Mouse (Mus musculus) heart, embryonic 13.5 days (tissue): ENCODE measurements around the gene Sco1. TPM values are rescaled to one million over a fixed set of nuclear protein-coding genes. Genes with fewer than 3 reads are reported as not detected.

Experiments
- ATAC-seq: fragments of 200-750 bp; cut with Nextera tagmentation; 2 replicates; pipeline ENCODE4 v1.8.0; 2017; ENCODE audit warnings: moderate TSS enrichment; ENCODE audit not compliant: insufficient number of reproducible peaks, low FRiP score, low TSS enrichment; ENCODE audit errors: extremely low read depth
- H3K27ac ChIP-seq: fragments of 300-500 bp; sonication (generic); replicated peaks from 2 replicates; pipeline ENCODE4 v1.5.1; 2015; ENCODE audit warnings: moderate library complexity, mild to moderate bottlenecking, inconsistent platforms
- H3K27me3 ChIP-seq: fragments of 300-500 bp; sonication (generic); replicated peaks from 2 replicates; pipeline ENCODE4 v1.6.1; 2015; ENCODE audit warnings: mild to moderate bottlenecking, inconsistent platforms
- H3K36me3 ChIP-seq: fragments of 300-500 bp; sonication (generic); 2 replicates; pipeline ENCODE4 v1.6.1; 2015; ENCODE audit warnings: mild to moderate bottlenecking, inconsistent platforms
- H3K4me1 ChIP-seq: fragments of 300-500 bp; sonication (generic); 2 replicates; pipeline ENCODE4 v1.6.1; 2015; ENCODE audit warnings: inconsistent platforms
- H3K4me2 ChIP-seq: fragments of 300-500 bp; sonication (generic); 2 replicates; pipeline ENCODE4 v1.6.1; 2015; ENCODE audit warnings: inconsistent platforms, mild to moderate bottlenecking, moderate library complexity
- H3K4me3 ChIP-seq: fragments of 300-500 bp; sonication (generic); 2 replicates; pipeline ENCODE4 v1.5.1; 2015; ENCODE audit warnings: moderate library complexity, mild to moderate bottlenecking, inconsistent platforms
- H3K9ac ChIP-seq: fragments of 300-500 bp; sonication (generic); 2 replicates; pipeline ENCODE4 v1.6.1; 2015; ENCODE audit warnings: inconsistent platforms, mild to moderate bottlenecking, moderate library complexity
- H3K9me3 ChIP-seq: fragments of 300-500 bp; sonication (generic); 2 replicates; pipeline ENCODE4 v1.6.1; 2016; ENCODE audit warnings: inconsistent platforms
- WGBS: fragments of 180-500 bp; shearing (Covaris S2); methylation state at CpG from one replicate; pipeline ENCODE4 v1.1.7; 2015; ENCODE audit warnings: mixed read lengths; 5-methylcytosine and 5-hydroxymethylcytosine counted together
- polyA plus RNA-seq: library from polyadenylated mRNA; unstranded; fragments of >200 nt; fragmentation: Nextera tagmentation; extraction: Ambion mirVana; gene quantifications from 2 replicates; pipeline ENCODE4 v1.2.1, GENCODE M21; 2015

The Sco1 gene
- polyA plus RNA-seq, 1 experiment from 2014 or later = 18.8 TPM

GRCm38 (mm10) chr11:67077435-67077834 lies 25.0 kb downstream of the Sco1 start:
- no peak overlapping the region for H3K4me2 ChIP-seq
- peaks cover 18% of the 10 kb centered on the region for H3K4me1 ChIP-seq
- H3K27me3 ChIP-seq = peaks cover 29% of the 10 kb centered on the region
- 35% methylated on average over 3 of the region's 3 CpGs for WGBS
- H3K27ac ChIP-seq = no peak overlapping the region
- no peak overlapping the region for H3K9ac ChIP-seq
- no peak for ATAC-seq
- no peaks in the 10 kb centered on the region for H3K36me3 ChIP-seq
- H3K9me3 ChIP-seq = no peaks in the 10 kb centered on the region
- no peak overlapping the region for H3K4me3 ChIP-seq

- ATAC-seq = no peak
- H3K27me3 ChIP-seq = peaks cover 29% of the 10 kb centered on the region
- WGBS = 81% methylated on average over 5 of the region's 5 CpGs
- H3K36me3 ChIP-seq = no peaks in the 10 kb centered on the region
- H3K9me3 ChIP-seq = no peaks in the 10 kb centered on the region
- H3K27ac ChIP-seq = no peak within 1 kb of the TSS
- no peak within 1 kb of the TSS for H3K4me2 ChIP-seq
- H3K9ac ChIP-seq = no peak within 1 kb of the TSS
- H3K4me3 ChIP-seq = no peak within 1 kb of the TSS
- peaks cover 13% of the 10 kb centered on the region for H3K4me1 ChIP-seq
Observed at GRCm38 (mm10) chr11:67078000-67078399, 25.5 kb downstream of the Sco1 start, which contains the start of gene Myh3. Myh3 (plus strand) TSS chr11:67078300.

- Histone ChIP-seq H3K27ac (no peak overlapping the region), H3K36me3 (no peaks in the 10 kb centered on the region), H3K9me3 (no peaks in the 10 kb centered on the region), H3K27me3 (peaks cover 34% of the 10 kb centered on the region), H3K4me2 (no peak overlapping the region), H3K4me1 (peaks cover 13% of the 10 kb centered on the region), H3K4me3 (no peak overlapping the region), H3K9ac (no peak overlapping the region)
- 83% methylated on average over 6 of the region's 6 CpGs for WGBS
- no peak for ATAC-seq
Observed at GRCm38 (mm10) chr11:67078888-67079287, 26.4 kb downstream of the Sco1 start.

- Histone ChIP-seq H3K4me2 (no peak overlapping the region), H3K27ac (no peak overlapping the region), H3K27me3 (peaks cover 43% of the 10 kb centered on the region), H3K9me3 (no peaks in the 10 kb centered on the region), H3K4me3 (no peak overlapping the region), H3K36me3 (no peaks in the 10 kb centered on the region), H3K4me1 (peaks cover 13% of the 10 kb centered on the region), H3K9ac (no peak overlapping the region)
- no peak for ATAC-seq
- 71% methylated on average over 11 of the region's 11 CpGs for WGBS
Observed at GRCm38 (mm10) chr11:67079740-67080139, 27.3 kb downstream of the Sco1 start.

GRCm38 (mm10) chr11:67080168-67080567 lies 27.7 kb downstream of the Sco1 start:
- Histone ChIP-seq H3K27me3 (peaks cover 47% of the 10 kb centered on the region), H3K9me3 (no peaks in the 10 kb centered on the region), H3K9ac (no peak overlapping the region), H3K36me3 (no peaks in the 10 kb centered on the region), H3K4me1 (peaks cover 13% of the 10 kb centered on the region), H3K27ac (no peak overlapping the region), H3K4me3 (no peak overlapping the region), H3K4me2 (no peak overlapping the region)
- ATAC-seq = no peak
- whole genome bisulfite sequencing = 5% methylated on average over 3 of the region's 3 CpGs

GRCm38 (mm10) chr11:67081125-67081649 lies 28.7 kb downstream of the Sco1 start:
- H3K9ac ChIP-seq = no peak overlapping the region
- H3K27me3 ChIP-seq = peaks cover 51% of the 10 kb centered on the region
- no peak overlapping the region for H3K27ac ChIP-seq
- H3K4me1 ChIP-seq = peaks cover 13% of the 10 kb centered on the region
- ATAC-seq = peak; percentile 45
- no peaks in the 10 kb centered on the region for H3K9me3 ChIP-seq
- WGBS = 4% methylated on average over 11 of the region's 11 CpGs
- H3K4me3 ChIP-seq = no peak overlapping the region; the same call in 1 of the 2 replicates
- peak overlapping the region; percentile 37 for H3K4me2 ChIP-seq
- no peaks in the 10 kb centered on the region for H3K36me3 ChIP-seq

GRCm38 (mm10) chr11:67082188-67082587 lies 29.7 kb downstream of the Sco1 start:
- no peak overlapping the region for H3K4me2 ChIP-seq
- H3K9ac ChIP-seq = no peak overlapping the region
- H3K4me3 ChIP-seq = no peak overlapping the region
- H3K27ac ChIP-seq = no peak overlapping the region
- H3K36me3 ChIP-seq = no peaks in the 10 kb centered on the region
- no peaks in the 10 kb centered on the region for H3K9me3 ChIP-seq
- peaks cover 59% of the 10 kb centered on the region for H3K27me3 ChIP-seq
- WGBS = 70% methylated on average over 7 of the region's 7 CpGs
- peaks cover 13% of the 10 kb centered on the region for H3K4me1 ChIP-seq
- no peak for ATAC-seq

- peaks cover 65% of the 10 kb centered on the region for H3K27me3 ChIP-seq
Observed at GRCm38 (mm10) chr11:67082793-67083192, 30.3 kb downstream of the Sco1 start.

GRCm38 (mm10) chr11:67083239-67083638 lies 30.8 kb downstream of the Sco1 start:
- Histone ChIP-seq H3K4me1 (peaks cover 13% of the 10 kb centered on the region), H3K27me3 (peaks cover 66% of the 10 kb centered on the region), H3K27ac (no peak overlapping the region), H3K4me3 (no peak overlapping the region), H3K9me3 (no peaks in the 10 kb centered on the region), H3K9ac (no peak overlapping the region), H3K4me2 (no peak overlapping the region), H3K36me3 (no peaks in the 10 kb centered on the region)
- ATAC-seq = no peak
- 62% methylated on average over 6 of the region's 6 CpGs for WGBS

More at GRCm38 (mm10) chr11:67082793-67083192, 30.3 kb downstream of the Sco1 start:
- Histone ChIP-seq H3K9me3 (no peaks in the 10 kb centered on the region), H3K4me2 (no peak overlapping the region), H3K4me1 (peaks cover 13% of the 10 kb centered on the region), H3K27ac (no peak overlapping the region), H3K36me3 (no peaks in the 10 kb centered on the region), H3K4me3 (no peak overlapping the region), H3K9ac (no peak overlapping the region)
- ATAC-seq = no peak
- 71% methylated on average over 13 of the region's 13 CpGs for WGBS

- Histone ChIP-seq H3K4me1 (peaks cover 13% of the 10 kb centered on the region), H3K4me2 (no peak overlapping the region), H3K4me3 (no peak overlapping the region), H3K36me3 (no peaks in the 10 kb centered on the region), H3K27ac (no peak overlapping the region), H3K9me3 (no peaks in the 10 kb centered on the region), H3K27me3 (peaks cover 69% of the 10 kb centered on the region), H3K9ac (no peak overlapping the region)
- ATAC-seq = no peak
- 36% methylated on average over 32 of the region's 32 CpGs for WGBS
Observed at GRCm38 (mm10) chr11:67083712-67084340, 31.4 kb downstream of the Sco1 start.

- no peak for ATAC-seq
- Histone ChIP-seq H3K27ac (no peak overlapping the region), H3K4me2 (no peak overlapping the region), H3K4me1 (peaks cover 10% of the 10 kb centered on the region), H3K4me3 (no peak overlapping the region), H3K9ac (no peak overlapping the region), H3K9me3 (no peaks in the 10 kb centered on the region), H3K36me3 (no peaks in the 10 kb centered on the region), H3K27me3 (peaks cover 71% of the 10 kb centered on the region)
- 4% methylated on average over 6 of the region's 6 CpGs for WGBS
Observed at GRCm38 (mm10) chr11:67085489-67085888, 33.0 kb downstream of the Sco1 start.
